Mouse (Mus musculus) cerebellum, adult 9-11 months (tissue): ENCODE measurements at regions not wholly inside any gene's neighbourhood (a gene's known extent, or its start where the extent isn't known, plus 50 kb on each side); places are given as distances from the start of the nearest gene placed in this dataset.
A peak's percentile ranks its signal among the peaks of the same experiment; 100 is the strongest.
"Not testable (repeated sequence)": the region's sequence is repeated elsewhere in the genome, so short reads cannot be mapped to it uniquely, and the experiment has no call there.

Experiments
- DNase-seq: peaks from one replicate; pipeline ENCODE4 v3.0.0; 2022

DNA sequence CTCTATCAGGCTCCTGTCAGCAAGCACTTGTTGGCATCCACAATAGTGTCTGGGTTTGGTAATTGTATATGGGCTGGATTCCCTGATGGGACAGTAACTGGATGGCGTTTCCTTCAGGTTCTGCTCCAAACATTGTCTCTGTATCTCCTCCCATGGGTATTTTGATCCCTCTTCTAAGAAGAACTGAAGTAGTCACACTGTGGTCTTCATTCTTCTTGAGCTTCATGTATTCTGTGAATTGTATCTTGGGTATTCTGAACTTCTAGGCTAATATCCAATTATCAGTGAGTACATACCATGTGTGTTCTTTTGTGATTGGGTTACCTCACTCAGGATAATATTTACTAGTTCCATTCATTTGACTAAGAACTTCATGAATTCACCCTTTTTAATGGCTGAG lies 119.2 kb upstream of the Gm21119 start:
- DNase-seq = not testable (repeated sequence)

DNA sequence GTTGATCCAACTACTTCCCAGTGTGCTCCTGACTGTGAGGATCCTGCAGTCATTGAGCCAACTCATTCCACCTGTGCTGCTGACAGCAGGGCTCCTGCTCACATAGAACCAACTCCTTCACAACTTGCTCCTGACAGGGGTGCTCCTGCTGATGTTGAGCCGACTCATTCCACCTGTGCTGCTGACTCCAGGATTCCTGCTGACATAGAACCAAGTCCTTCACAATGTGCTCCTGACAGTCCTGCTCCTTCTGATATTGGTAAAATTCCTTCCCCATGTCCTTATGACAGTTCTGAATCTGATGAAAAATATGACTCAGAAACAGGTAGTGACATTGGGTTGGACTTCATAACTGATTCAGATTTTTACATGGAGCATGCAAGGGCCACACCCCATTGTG lies 100.8 kb upstream of the Gm21119 start:
- DNase-seq = not testable (repeated sequence)

DNA sequence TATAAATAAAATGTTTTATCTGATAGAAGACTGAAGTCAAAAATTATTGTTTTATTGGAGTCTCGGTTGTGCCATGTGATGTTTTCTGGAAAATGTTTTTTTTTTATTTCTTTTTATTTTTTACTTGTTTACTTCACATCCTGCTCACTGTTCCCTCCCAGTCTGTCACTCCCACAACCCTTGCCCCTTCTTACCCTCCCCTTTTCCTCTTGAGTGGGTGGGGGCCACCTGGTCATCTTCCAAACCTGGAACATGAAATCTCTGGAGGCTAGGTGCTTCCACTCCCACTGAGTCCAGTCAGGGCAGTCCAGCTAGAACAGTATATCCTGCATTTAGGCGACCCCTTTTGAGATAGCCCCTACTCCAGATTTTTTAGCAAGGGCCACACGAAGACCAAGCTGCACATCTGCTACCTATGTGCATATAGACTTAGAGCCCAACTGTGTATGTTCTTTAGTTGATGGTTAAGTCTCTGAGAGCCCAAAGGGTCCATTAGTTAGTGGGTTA lies 98.3 kb upstream of the Gm21119 start:
- DNase-seq = not testable (repeated sequence)

DNA sequence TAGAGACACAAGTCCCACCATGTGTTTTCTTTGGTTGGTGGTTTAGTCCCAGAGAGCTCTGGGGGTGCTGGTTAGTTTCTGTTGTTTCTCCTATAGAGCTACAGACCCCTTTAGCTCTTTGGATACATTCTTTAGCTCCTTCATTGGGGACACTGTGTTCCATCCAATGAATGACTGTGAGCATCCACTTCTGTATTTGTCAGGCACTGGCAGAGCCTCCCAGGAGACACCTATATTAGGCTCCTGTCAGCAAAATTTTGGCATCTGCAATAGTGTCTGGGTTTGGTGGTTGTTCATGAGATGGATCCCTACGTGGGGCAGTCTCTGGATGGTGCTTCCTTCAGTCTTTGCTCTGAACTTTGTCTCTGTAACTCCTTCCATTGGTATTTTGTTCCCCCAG lies 97.2 kb upstream of the Gm21119 start:
- DNase-seq = not testable (repeated sequence)

DNA sequence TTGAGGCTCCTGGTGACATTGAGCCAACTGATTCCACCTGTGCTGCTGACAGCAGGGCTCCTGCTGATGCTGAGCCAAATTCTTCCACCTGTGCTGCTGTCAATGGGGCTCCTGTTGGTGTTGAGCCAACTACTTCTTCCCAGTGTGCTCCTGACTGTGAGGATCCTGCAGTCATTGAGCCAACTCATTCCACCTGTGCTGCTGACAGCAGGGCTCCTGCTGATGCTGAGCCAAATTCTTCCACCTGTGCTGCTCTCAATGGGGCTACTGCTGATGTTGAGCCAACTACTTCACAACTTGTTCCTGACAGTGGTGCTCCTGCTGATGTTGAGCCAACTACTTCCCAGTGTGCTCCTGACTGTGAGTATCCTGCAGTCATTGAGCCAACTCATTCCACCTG lies 90.2 kb upstream of the Gm21119 start:
- peak; percentile 57 for DNase-seq

DNA sequence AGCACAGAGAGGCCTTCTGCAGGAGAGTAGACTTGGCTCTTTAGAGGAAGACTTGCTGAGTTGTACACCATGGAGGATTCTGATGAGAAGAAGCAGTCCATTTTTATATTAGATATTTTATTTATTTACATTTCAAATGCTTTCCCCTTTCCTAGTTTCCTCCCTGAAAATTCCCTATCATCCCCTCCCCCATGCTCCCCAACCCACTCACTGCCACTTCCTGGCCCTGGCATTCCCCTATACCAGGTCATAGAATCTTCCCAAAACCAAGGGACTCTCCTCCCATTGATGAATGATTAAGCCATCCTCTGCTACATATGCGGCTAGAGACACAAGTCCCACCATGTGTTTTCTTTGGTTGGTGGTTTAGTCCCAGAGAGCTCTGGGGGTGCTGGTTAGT lies 85.7 kb upstream of the Gm21119 start:
- DNase-seq = not testable (repeated sequence)

DNA sequence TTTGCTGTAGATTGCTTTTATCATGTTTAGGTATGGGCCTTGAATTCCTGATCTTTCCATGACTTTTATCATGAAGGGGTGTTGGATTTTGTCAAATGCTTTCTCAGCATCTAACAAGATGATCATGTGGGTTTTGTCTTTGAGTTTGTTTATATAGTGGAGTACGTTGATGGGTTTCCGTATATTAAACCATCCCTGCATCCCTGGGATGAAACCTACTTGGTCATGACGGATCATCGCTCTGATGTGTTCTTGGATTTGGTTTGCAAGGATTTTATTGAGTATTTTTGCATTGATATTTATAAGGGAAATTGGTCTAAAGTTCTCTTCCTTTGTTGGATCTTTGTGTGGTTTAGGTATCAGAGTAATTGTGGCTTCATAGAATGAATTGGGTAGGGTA lies 75.7 kb upstream of the Gm21119 start:
- DNase-seq = not testable (repeated sequence)

DNA sequence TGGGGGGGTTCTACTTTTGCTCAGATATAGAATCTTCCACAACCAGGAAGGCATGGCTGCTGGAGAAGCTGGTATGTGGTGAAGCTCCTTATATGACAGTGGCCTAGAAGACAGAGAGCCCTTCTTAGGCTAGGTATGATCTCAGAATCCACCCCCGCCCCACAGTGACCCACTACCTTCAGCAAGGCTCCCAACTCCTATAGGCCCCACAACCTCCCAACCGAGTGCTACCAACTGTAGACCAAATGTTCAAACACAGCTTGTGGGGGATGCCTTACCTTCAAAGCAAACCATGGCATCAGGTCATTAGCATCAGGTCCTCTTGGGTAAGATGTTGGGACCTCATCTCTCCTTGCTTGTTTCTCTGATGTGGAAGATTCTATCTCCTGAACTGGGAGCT lies 70.6 kb upstream of the Gm21119 start:
- DNase-seq = not testable (repeated sequence)

DNA sequence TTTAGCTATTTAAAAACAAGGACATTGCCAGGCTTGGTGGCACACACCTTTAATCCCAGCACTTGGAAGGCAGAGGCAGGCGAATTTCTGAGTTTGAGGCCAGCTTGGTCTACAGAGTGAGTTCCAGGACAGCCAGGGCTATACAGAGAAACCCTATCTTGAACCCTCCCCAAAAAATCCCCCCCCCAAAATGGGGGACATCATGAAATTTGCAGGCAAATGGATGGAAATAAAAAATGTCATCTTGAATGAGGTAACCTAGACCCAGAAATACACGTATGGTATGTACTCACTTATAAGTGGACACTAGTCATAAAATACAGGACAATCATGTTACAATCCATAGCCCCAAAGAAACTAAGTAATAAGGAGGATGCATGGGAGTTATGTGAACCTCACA lies 69.4 kb upstream of the Gm21119 start:
- not testable (repeated sequence) for DNase-seq

DNA sequence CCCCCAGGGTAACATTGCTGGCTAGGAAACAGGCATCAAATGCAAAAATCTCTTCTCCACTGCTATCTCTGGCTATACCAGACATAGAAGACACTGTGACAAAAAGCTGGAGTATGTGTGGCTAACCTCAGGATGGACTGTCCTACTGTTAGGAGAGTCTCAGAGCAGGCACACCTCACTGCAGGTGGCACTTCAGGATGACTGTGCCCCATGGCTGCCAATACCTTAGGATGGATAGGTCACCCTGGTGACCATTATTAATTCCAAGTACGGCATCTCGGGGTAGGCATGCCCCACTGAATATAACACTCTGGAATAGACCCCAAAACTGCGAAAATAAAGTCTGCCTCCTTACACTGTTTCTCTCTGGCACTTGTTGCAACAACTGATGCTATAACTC lies 68.3 kb upstream of the Gm21119 start:
- DNase-seq = not testable (repeated sequence)

DNA sequence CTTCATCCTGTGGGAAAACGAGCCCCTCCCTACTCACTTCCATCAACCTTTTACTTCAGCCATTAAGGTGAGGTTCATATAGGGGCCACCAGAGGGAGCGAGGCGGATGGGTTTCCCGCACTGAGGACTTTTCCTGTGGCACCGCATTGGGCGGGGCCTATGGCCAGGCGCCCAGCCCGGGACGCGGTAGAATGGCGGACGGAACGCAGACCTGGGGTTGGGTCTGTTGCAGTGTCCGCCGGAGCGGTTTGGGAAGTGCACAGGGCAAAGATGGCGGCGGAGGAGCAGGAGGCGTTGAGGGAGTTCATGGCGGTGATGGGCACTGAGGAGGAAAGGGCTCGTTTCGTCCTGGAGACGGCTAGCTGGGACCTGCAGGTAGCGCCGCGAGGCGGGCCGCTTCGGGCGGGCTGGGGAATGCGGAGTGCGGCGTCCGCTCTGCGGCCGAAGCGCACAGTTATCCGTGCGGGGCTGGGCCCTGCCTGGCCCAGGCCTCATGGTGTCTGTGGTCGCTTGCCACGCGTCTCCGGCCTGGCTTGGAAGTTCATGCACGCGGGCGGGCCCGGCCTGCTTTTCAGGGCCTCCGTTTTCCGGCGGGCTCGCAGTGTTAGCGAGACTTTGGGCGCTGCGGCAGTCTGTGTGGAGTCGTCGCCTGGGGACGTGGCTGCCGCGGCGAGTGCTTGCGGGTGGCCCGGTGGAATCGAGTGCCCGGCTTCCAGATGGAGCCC lies 64.5 kb upstream of the Gm21119 start:
- peak; percentile 99 for DNase-seq

DNA sequence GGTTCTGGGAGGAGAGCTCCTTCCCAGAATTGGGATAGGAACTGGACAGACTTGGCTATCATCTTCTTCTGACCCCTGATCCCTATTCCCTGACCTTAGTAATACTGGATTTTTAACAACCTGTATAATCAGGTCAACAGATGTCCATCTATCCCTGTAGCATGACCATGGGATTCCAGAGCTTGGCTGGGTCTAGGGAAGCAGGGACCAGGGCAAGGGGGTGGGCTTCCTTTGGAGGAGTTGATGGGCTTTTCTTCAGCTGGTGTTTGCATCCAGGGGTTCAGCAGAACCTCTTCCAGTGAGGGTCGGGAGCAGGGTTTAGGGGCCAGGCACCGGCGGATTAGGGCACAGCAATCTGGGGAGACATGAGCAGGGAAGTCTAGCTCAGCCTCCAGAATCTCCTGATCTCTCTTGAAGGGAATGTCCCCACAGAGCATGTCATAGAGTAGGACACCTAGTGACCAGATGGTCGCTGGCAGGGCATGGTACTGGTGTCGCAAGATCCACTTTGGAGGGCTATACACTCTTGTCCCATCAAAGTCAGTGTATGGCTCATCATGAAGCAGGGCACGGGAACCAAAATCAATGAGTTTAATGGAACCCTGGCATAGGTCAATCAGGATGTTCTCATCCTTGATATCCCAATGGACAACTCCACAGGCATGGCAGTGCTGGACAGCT lies 58.1 kb upstream of the Gm21119 start:
- not testable (repeated sequence) for DNase-seq

DNA sequence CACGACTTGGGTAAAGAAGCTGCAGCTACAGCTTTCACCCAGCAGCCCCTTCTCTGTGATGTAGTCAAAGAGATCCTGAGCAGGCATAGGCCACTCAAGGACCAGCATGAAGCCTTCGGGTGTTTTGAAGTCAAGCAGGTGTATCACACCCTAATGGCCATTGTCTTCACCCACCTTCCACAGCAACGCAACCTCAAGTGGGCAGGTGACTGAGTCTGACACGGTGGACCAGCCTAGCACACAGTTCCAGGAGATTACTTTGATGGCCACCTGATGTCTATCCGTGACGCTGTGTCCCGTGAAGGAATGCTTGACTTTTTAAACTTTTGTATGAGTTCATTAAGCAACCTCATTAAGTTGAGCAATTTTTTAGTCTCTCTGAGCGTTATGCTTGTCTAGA lies 57.5 kb upstream of the Gm21119 start:
- not testable (repeated sequence) for DNase-seq

DNA sequence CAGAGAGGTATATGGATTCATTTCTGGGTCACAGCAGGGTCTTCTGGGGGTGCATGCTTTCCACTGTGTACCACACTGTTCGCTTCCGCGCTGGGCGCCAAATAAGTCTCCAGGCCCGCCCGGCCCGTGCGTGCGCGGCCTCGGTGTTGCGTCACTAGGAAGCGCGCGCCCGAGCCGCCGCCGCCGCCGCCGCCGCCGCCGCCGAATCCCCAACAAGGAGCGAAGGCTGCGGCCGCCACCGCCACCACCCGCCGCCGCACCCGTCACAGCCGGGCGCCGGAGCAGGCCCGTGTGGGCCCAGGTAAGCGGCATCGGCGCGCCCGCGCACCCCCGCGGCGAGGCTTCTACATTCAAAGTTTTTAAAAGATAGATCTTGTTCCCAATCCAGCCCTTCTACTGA lies 57.1 kb upstream of the Gm21119 start:
- DNase-seq = peak; percentile 47
